Mouse (Mus musculus) hindlimb bud, embryonic 11.5 days (tissue): Measurements from ENCODE around the gene Vwa7.
"Not testable (repeated sequence)": the region's sequence is repeated elsewhere in the genome, so short reads cannot be mapped to it uniquely, and the experiment has no call there.

ENCODE experiments used
- DNase-seq: peaks from one replicate; pipeline ENCODE4 v3.0.0-alpha.2; 2012; ENCODE audit warnings: low read depth, low spot score; ENCODE audit errors: extremely low spot score

The Vwa7 gene

GRCm38 (mm10) chr17:35016376-35016775 lies at the start of gene Vwa7:
Gene Vwa7, plus strand, starts transcription at chr17:35016579.
- DNase-seq, result no peak

- not testable (repeated sequence) for DNase-seq
Measured at GRCm38 (mm10) chr17:34969822-34970221, 46.6 kb upstream of the Vwa7 start, which contains the start of gene Gm20481. Gene Gm20481, plus strand, starts transcription at chr17:34969912.

GRCm38 (mm10) chr17:34970850-34971249 lies 45.5 kb upstream of the Vwa7 start:
- not testable (repeated sequence) for DNase-seq

- not testable (repeated sequence) for DNase-seq
Measured at GRCm38 (mm10) chr17:34971694-34972068, 44.7 kb upstream of the Vwa7 start.

- not testable (repeated sequence) for DNase-seq
Measured at GRCm38 (mm10) chr17:34972069-34972749, 44.2 kb upstream of the Vwa7 start, which contains the start of the genes Hspa1a and Hspa1l. Gene Hspa1a, minus strand, starts transcription at chr17:34972156. Gene Hspa1l, plus strand, starts transcription at chr17:34972703.

GRCm38 (mm10) chr17:34975581-34976492 lies 40.5 kb upstream of the Vwa7 start:
- DNase-seq, result no peak

- no peak for DNase-seq
Measured at GRCm38 (mm10) chr17:34977000-34977399, 39.4 kb upstream of the Vwa7 start.

- no peak for DNase-seq
Measured at GRCm38 (mm10) chr17:34978239-34978638, 38.1 kb upstream of the Vwa7 start.

- DNase-seq, result no peak
Measured at GRCm38 (mm10) chr17:34979631-34980030, 36.7 kb upstream of the Vwa7 start.

- DNase-seq, result no peak
Measured at GRCm38 (mm10) chr17:34980655-34981054, 35.7 kb upstream of the Vwa7 start.

GRCm38 (mm10) chr17:34981690-34982180 lies 34.6 kb upstream of the Vwa7 start, which contains the start of gene Lsm2:
Gene Lsm2, plus strand, starts transcription at chr17:34981862.
- DNase-seq, result peak; percentile 60

GRCm38 (mm10) chr17:34982328-34982727 lies 34.1 kb upstream of the Vwa7 start:
- DNase-seq, result no peak

- no peak for DNase-seq
Measured at GRCm38 (mm10) chr17:34984218-34984617, 32.2 kb upstream of the Vwa7 start.

- DNase-seq, result no peak
Measured at GRCm38 (mm10) chr17:34994751-34995150, 21.6 kb upstream of the Vwa7 start.

GRCm38 (mm10) chr17:34995192-34995591 lies 21.2 kb upstream of the Vwa7 start:
- not testable (repeated sequence) for DNase-seq

GRCm38 (mm10) chr17:34995927-34996326 lies 20.5 kb upstream of the Vwa7 start:
- not testable (repeated sequence) for DNase-seq

GRCm38 (mm10) chr17:34996411-34997141 lies 19.8 kb upstream of the Vwa7 start:
- DNase-seq, result no peak

- no peak for DNase-seq
Measured at GRCm38 (mm10) chr17:34997142-34997483, 19.3 kb upstream of the Vwa7 start.

- DNase-seq, result no peak
Measured at GRCm38 (mm10) chr17:34998526-34999430, 17.6 kb upstream of the Vwa7 start.
